Mouse (Mus musculus): Measurements from ENCODE around the gene Agtpbp1.
"Not testable (repeated sequence)": the region's sequence is repeated elsewhere in the genome, so short reads cannot be mapped to it uniquely, and the experiment has no call there.

The Agtpbp1 gene

GRCm38 (mm10) chr13:59477928-59478327 is 107.1 kb downstream of the Agtpbp1 start:
- DNase-seq: not testable (repeated sequence)

- no peak for DNase-seq
Measured at GRCm38 (mm10) chr13:59477451-59477850, 107.6 kb downstream of the Agtpbp1 start.

- DNase-seq: no peak
Measured at GRCm38 (mm10) chr13:59474973-59475372, 110.1 kb downstream of the Agtpbp1 start.

- DNase-seq: no peak
Measured at GRCm38 (mm10) chr13:59473341-59473740, 111.7 kb downstream of the Agtpbp1 start.

GRCm38 (mm10) chr13:59472222-59472621 is 112.8 kb downstream of the Agtpbp1 start:
- peak; percentile 18 for DNase-seq

- DNase-seq: no peak
Measured at GRCm38 (mm10) chr13:59469701-59470100, 115.3 kb downstream of the Agtpbp1 start.

GRCm38 (mm10) chr13:59468181-59468802 is 116.7 kb downstream of the Agtpbp1 start:
- no peak for DNase-seq

- DNase-seq: peak; percentile 44
Measured at GRCm38 (mm10) chr13:59467591-59467990, 117.4 kb downstream of the Agtpbp1 start.

- DNase-seq: no peak
Measured at GRCm38 (mm10) chr13:59460958-59461357, 124.1 kb downstream of the Agtpbp1 start.

- no peak for DNase-seq
Measured at GRCm38 (mm10) chr13:59456203-59456602, 128.8 kb downstream of the Agtpbp1 start.

GRCm38 (mm10) chr13:59454001-59454785 is 130.8 kb downstream of the Agtpbp1 start:
- peak; percentile 88 for DNase-seq

GRCm38 (mm10) chr13:59453582-59453981 is 131.4 kb downstream of the Agtpbp1 start:
- DNase-seq: peak; percentile 22

- DNase-seq: peak; percentile 81
Measured at GRCm38 (mm10) chr13:59453045-59453444, 132.0 kb downstream of the Agtpbp1 start.

- DNase-seq: no peak
Measured at GRCm38 (mm10) chr13:59450840-59451239, 134.2 kb downstream of the Agtpbp1 start.

GRCm38 (mm10) chr13:59447130-59447529 is 137.9 kb downstream of the Agtpbp1 start:
- DNase-seq: no peak

GRCm38 (mm10) chr13:59445179-59445578 is 139.8 kb downstream of the Agtpbp1 start:
- no peak for DNase-seq

- DNase-seq: no peak
Measured at GRCm38 (mm10) chr13:59444371-59444770, 140.7 kb downstream of the Agtpbp1 start.

GRCm38 (mm10) chr13:59439683-59440082 is 145.3 kb downstream of the Agtpbp1 start:
- DNase-seq: no peak

- DNase-seq: no peak
Measured at GRCm38 (mm10) chr13:59434554-59434953, 150.5 kb downstream of the Agtpbp1 start.

GRCm38 (mm10) chr13:59431124-59431864 is 153.7 kb downstream of the Agtpbp1 start:
- DNase-seq: no peak

GRCm38 (mm10) chr13:59429369-59429768 is 155.7 kb downstream of the Agtpbp1 start:
- DNase-seq: no peak

- no peak for DNase-seq
Measured at GRCm38 (mm10) chr13:59423871-59424270, 161.2 kb downstream of the Agtpbp1 start.

- DNase-seq: no peak
Measured at GRCm38 (mm10) chr13:59416530-59417230, 168.3 kb downstream of the Agtpbp1 start.
